Mouse (Mus musculus): Measurements from ENCODE around the gene Zfp457. TPM values are rescaled to one million over a fixed set of nuclear protein-coding genes. Genes with fewer than 3 reads are reported as not detected.
A peak's percentile ranks its signal among the peaks of the same experiment; 100 is the strongest.
"Not testable (repeated sequence)": the region's sequence is repeated elsewhere in the genome, so short reads cannot be mapped to it uniquely, and the experiment has no call there.

The Zfp457 gene
- 1 to 10 TPM; 1.7 to 2.5 TPM for total RNA-seq (2021)
- long read RNA-seq, experiment 1, result 0 reads
- long read RNA-seq, experiment 2, result 0 reads

- peak; percentile 81 for DNase-seq (ENCODE audit: low spot score in 2 of 2)
These were observed at the start of gene Zfp457 for GRCm38 (mm10) chr13:67305822-67306672. Zfp457 (minus strand) TSS chr13:67306485.

GRCm38 (mm10) chr13:67351854-67352253 is 45.6 kb upstream of the Zfp457 start:
- DNase-seq (ENCODE audit: low spot score in 2 of 2), result no peak

- no peak for DNase-seq (ENCODE audit: low spot score in 2 of 2)
These were observed 37.1 kb upstream of the Zfp457 start for GRCm38 (mm10) chr13:67343422-67343821.

- DNase-seq (ENCODE audit: low spot score in 2 of 2), result no peak
These were observed 26.6 kb upstream of the Zfp457 start for GRCm38 (mm10) chr13:67332877-67333276.

GRCm38 (mm10) chr13:67332019-67332724 is 25.9 kb upstream of the Zfp457 start, which contains the start of gene Zfp595:
Zfp595 (minus strand) TSS chr13:67332570.
- DNase-seq (ENCODE audit: low spot score in 2 of 2), result peak; percentile 71 to 73

- no peak for DNase-seq (ENCODE audit: low spot score in 2 of 2)
These were observed 433 bp upstream of the Zfp457 start for GRCm38 (mm10) chr13:67306718-67307117.

GRCm38 (mm10) chr13:67278314-67278713 is 28.0 kb downstream of the Zfp457 start, which contains the start of gene Zfp458:
Zfp458 (minus strand) TSS chr13:67278466.
- DNase-seq (ENCODE audit: low spot score in 2 of 2), result no peak

- not testable (repeated sequence) for DNase-seq (ENCODE audit: low spot score in 2 of 2)
These were observed 36.8 kb downstream of the Zfp457 start for GRCm38 (mm10) chr13:67269383-67270065.

- DNase-seq (ENCODE audit: low spot score in 2 of 2), result peak; percentile 57 to 58
These were observed 37.5 kb downstream of the Zfp457 start for GRCm38 (mm10) chr13:67268568-67269369.

Other genes with a start within 250 kb of the Zfp457 start
- 1 to 10 TPM; 1.5 to 1.8 TPM for gene Zfp712, start 245.3 kb downstream of the Zfp457 start, total RNA-seq (2021)
- under 1 TPM in 1 of 2 experiments, not detected in 1; 0.90 TPM for gene Zfp708, start 208.5 kb downstream of the Zfp457 start, total RNA-seq (2021)
- gene Gm28557, start 197.9 kb downstream of the Zfp457 start, total RNA-seq (2021), result 1 to 10 TPM; 5.5 to 6.5 TPM
- gene Rslcan18, start 190.2 kb downstream of the Zfp457 start, total RNA-seq (2021), result 1 to 10 TPM; 1.1 to 1.2 TPM
- 1 to 10 TPM; 3.4 to 3.5 TPM for gene Zfp759, start 184.8 kb downstream of the Zfp457 start, total RNA-seq (2021)
- gene Rsl1, start 133.3 kb downstream of the Zfp457 start, total RNA-seq (2021), result 1 to 10 TPM; 7.9 TPM
- 1 to 10 TPM; 1.6 to 1.8 TPM for gene Zfp455, start 112.0 kb downstream of the Zfp457 start, total RNA-seq (2021)
- 1 to 10 TPM; 2.2 to 3.3 TPM for gene Zfp458, start 28.0 kb downstream of the Zfp457 start, total RNA-seq (2021)
- gene Zfp595, start 26.1 kb upstream of the Zfp457 start, total RNA-seq (2021), result 1 to 10 TPM; 4.8 to 4.9 TPM
- gene Gm28044, start 54.1 kb upstream of the Zfp457 start, total RNA-seq (2021), result 1 to 10 TPM; 1.8 to 1.9 TPM
- gene Zfp953, start 54.1 kb upstream of the Zfp457 start, total RNA-seq (2021), result 1 to 10 TPM; 1.7 to 2.6 TPM
- 1 to 10 TPM; 1.3 to 2.1 TPM for gene Gm28041, start 69.2 kb upstream of the Zfp457 start, total RNA-seq (2021)
- 1 to 10 TPM; 1.2 TPM for gene Zfp456, start 69.3 kb upstream of the Zfp457 start, total RNA-seq (2021)
- gene Zfp429, start 93.3 kb upstream of the Zfp457 start, total RNA-seq (2021), result 1 to 10 TPM; 4.0 to 4.3 TPM
- gene Zfp459, start 114.9 kb upstream of the Zfp457 start, total RNA-seq (2021), result 1 to 10 TPM in 1 of 2 experiments, under 1 TPM in 1; 0.99 to 1.5 TPM
- 10 to 100 TPM; 16.0 to 20.6 TPM for gene Zfp874a, start 145.1 kb upstream of the Zfp457 start, total RNA-seq (2021)
- 10 to 100 TPM; 18.0 to 22.0 TPM for gene Zfp874b, start 177.8 kb upstream of the Zfp457 start, total RNA-seq (2021)
- 1 to 10 TPM; 7.5 to 7.9 TPM for gene Zfp58, start 194.1 kb upstream of the Zfp457 start, total RNA-seq (2021)
- under 1 TPM in 1 of 2 experiments, not detected in 1; 0.60 TPM for gene Gm26965, start 219.7 kb upstream of the Zfp457 start, total RNA-seq (2021)
- 10 to 100 TPM; 19.0 to 20.1 TPM for gene Zfp87, start 219.7 kb upstream of the Zfp457 start, total RNA-seq (2021)
- gene Zfp748, start 247.3 kb upstream of the Zfp457 start, total RNA-seq (2021), result 1 to 10 TPM; 8.2 to 8.8 TPM

All from adrenal gland, adult 18-20 months (tissue).